Comparison of ENCODE assay signal across 10 mouse cellular contexts in the genomic region with DNA sequence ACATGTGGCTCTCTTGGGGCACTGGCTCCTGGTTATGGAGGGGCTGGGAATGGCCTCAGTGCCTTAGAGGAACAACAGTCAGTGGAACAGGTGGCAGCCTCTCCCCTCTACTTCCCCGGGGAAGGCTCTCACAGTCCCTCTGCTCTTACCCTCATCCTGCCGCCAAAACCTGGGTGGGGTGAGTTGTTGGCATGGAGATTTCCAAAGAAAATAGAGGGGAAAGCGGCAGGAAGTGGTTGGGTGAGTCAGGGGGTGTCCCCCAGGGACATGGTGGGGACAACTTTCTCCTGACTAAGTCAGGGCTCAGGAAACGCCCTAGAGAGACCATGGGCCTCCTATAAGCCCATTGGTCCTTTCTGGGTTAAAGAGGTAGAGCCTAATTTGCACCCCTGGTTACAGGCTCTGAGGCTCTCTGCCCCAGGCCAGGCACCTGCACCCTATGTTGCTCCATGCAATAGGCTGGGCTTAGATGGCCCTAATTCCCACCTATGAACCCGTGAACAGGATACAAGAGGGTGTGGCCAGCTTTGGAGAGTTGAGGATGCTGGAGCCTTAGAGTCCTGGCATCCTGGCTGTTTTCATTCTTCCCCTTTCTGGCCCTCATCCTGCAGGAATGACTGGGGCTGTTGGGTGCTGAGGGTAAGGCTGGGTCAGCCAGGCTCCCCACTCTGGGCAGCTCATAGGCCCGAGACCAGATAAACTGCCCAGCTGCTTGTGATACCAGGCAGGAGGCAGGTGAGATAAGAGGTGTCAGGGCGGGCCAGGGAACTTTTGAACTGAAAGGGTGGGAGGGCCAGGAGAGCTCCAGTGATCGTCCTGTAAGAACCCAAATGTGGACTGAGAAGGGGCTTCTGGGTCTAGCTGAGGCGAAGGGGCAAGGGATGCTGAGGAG. TPM values are rescaled to one million over a fixed set of nuclear protein-coding genes. Genes with fewer than 3 reads are reported as not detected.
DNase-seq lines count a peak whose midpoint lies in the region; ATAC-seq and TF ChIP-seq lines count a peak whose summit lies in the region.
"Had no signal": no experiment of that assay in that cellular context is flagged by ENCODE, and none has a peak within 500 bp of the region (broad histone marks: within the 10 kb centered on the region; RNA-seq: fewer than 3 reads in every experiment).

No protein-coding gene starts in this region.

- H3K9ac ChIP-seq in kidney, embryonic 15.5 days, result no peak overlapping the region
- no peak overlapping the region for H3K9ac ChIP-seq in kidney, embryonic 14.5 days (ENCODE audit: low read depth, low read length)
- H3K9ac ChIP-seq in heart, postnatal 0 days (replicated peaks; ENCODE audit: low read depth, low read length), result no peak overlapping the region; the same call in 1 of the 2 replicates
- H3K9ac ChIP-seq: midbrain, embryonic 12.5 days had no signal

- H3K4me2 ChIP-seq in kidney, embryonic 15.5 days, result peak overlapping the region; percentile 9; the same call in 1 of the 2 replicates
- no peak overlapping the region for H3K4me2 ChIP-seq in kidney, embryonic 14.5 days (replicated peaks; ENCODE audit: low read depth, low read length)
- H3K4me2 ChIP-seq in heart, postnatal 0 days (ENCODE audit: low read depth, low read length), result peak overlapping the region; percentile 53
- H3K4me2 ChIP-seq: midbrain, embryonic 12.5 days had no signal

- ATAC-seq in kidney, embryonic 15.5 days (replicated peaks; ENCODE audit: low FRiP score), result 0 out of 2 replicates have a peak, but pooled peaks have one; percentile 35
- no peak for ATAC-seq in kidney, embryonic 14.5 days (ENCODE audit: low FRiP score, low TSS enrichment)
- no peak for ATAC-seq in heart, postnatal 0 days (ENCODE audit: insufficient read depth, low read depth)
- ATAC-seq in megakaryocyte progenitor cell, adult 5-6 weeks (replicated peaks; ENCODE audit: poor library complexity), result peak; percentile 12

- 73% methylated on average over 9 of the region's 9 CpGs for WGBS in kidney, embryonic 15.5 days
- 80% methylated on average over 9 of the region's 9 CpGs for WGBS in kidney, embryonic 14.5 days
- WGBS in heart, postnatal 0 days, result 55% methylated on average over 9 of the region's 9 CpGs

- H3K9me3 ChIP-seq in kidney, embryonic 15.5 days (replicated peaks), result no peaks in the 10 kb centered on the region
- H3K9me3 ChIP-seq in kidney, embryonic 14.5 days (ENCODE audit: control insufficient read depth, low read length), result no peaks in the 10 kb centered on the region
- H3K9me3 ChIP-seq in heart, postnatal 0 days (replicated peaks; ENCODE audit: control insufficient read depth, low read length), result no peaks in the 10 kb centered on the region
- H3K9me3 ChIP-seq: midbrain, embryonic 12.5 days had no signal

- no peak overlapping the region for H3K4me3 ChIP-seq in kidney, embryonic 15.5 days (replicated peaks)
- H3K4me3 ChIP-seq in kidney, embryonic 14.5 days (ENCODE audit: low read length), result no peak overlapping the region
- peak overlapping the region; percentile 68 for H3K4me3 ChIP-seq in brown adipose tissue, adult 24 weeks (ENCODE audit: insufficient read depth, low read depth, low read length)
- H3K4me3 ChIP-seq in heart, postnatal 0 days (ENCODE audit: low read depth, low read length), result peak overlapping the region; percentile 40
- H3K4me3 ChIP-seq: midbrain, embryonic 12.5 days had no signal

- no peak for TF ChIP-seq CTCF in heart, postnatal 0 days (IDR thresholded peaks at IDR 0.05; ENCODE audit: low read depth)

- H3K27ac ChIP-seq in kidney, embryonic 15.5 days, result no peak overlapping the region
- H3K27ac ChIP-seq in kidney, embryonic 14.5 days (ENCODE audit: low read depth, low read length), result no peak overlapping the region
- peak overlapping the region; percentile 99 for H3K27ac ChIP-seq in brown adipose tissue, adult 24 weeks (replicated peaks; ENCODE audit: low read depth, low read length)
- no peak overlapping the region for H3K27ac ChIP-seq in heart, postnatal 0 days (ENCODE audit: low read depth)
- H3K27ac ChIP-seq: midbrain, embryonic 12.5 days had no signal

- DNase-seq in heart, postnatal 0 days (ENCODE audit: low spot score), result no peak
- DNase-seq in frontal cortex, postnatal 36 days (ENCODE audit: low spot score in 2 of 2), result no peak
- no peak for DNase-seq in yolk sac, embryonic 10.5 days (ENCODE audit: low spot score)
- no peak for DNase-seq in urinary bladder, postnatal 10 days (ENCODE audit: low spot score)

- peaks cover 18% of the 10 kb centered on the region for H3K4me1 ChIP-seq in kidney, embryonic 15.5 days
- peaks cover 9% of the 10 kb centered on the region; the same call in 1 of the 2 replicates for H3K4me1 ChIP-seq in kidney, embryonic 14.5 days (ENCODE audit: control insufficient read depth, insufficient read depth, low read length)
- peaks cover 10% of the 10 kb centered on the region for H3K4me1 ChIP-seq in brown adipose tissue, adult 24 weeks (ENCODE audit: control insufficient read depth, insufficient read depth, insufficient read length, low read length)
- peaks cover 47% of the 10 kb centered on the region for H3K4me1 ChIP-seq in heart, postnatal 0 days (ENCODE audit: control insufficient read depth, insufficient read depth)

- TF ChIP-seq EP300 in heart, postnatal 0 days (IDR thresholded peaks at IDR 0.05; ENCODE audit: low read depth), result no peak

- no peaks in the 10 kb centered on the region for H3K36me3 ChIP-seq in kidney, embryonic 15.5 days
- no peaks in the 10 kb centered on the region for H3K36me3 ChIP-seq in kidney, embryonic 14.5 days (ENCODE audit: control insufficient read depth, insufficient read depth, low read length)
- no peaks in the 10 kb centered on the region for H3K36me3 ChIP-seq in heart, postnatal 0 days (replicated peaks; ENCODE audit: control insufficient read depth, insufficient read depth, low read length)
- H3K36me3 ChIP-seq: midbrain, embryonic 12.5 days had no signal

- no peaks in the 10 kb centered on the region for H3K27me3 ChIP-seq in kidney, embryonic 15.5 days
- no peaks in the 10 kb centered on the region for H3K27me3 ChIP-seq in kidney, embryonic 14.5 days (ENCODE audit: control insufficient read depth, insufficient read depth, low read length)
- no peaks in the 10 kb centered on the region for H3K27me3 ChIP-seq in heart, postnatal 0 days (ENCODE audit: control insufficient read depth, insufficient read depth, low read length)
- H3K27me3 ChIP-seq: midbrain, embryonic 12.5 days had no signal

RNA-seq across cellular contexts. Expression of a gene that starts 2.9 kb away (rescaled TPM):
- polyA plus RNA-seq in kidney, embryonic 15.5 days (2015; fragmentation: Nextera tagmentation; extraction: Ambion mirVana), result 29.9 and 38.4 TPM in 2 replicates
- polyA plus RNA-seq in kidney, embryonic 14.5 days (2014; fragmentation: Nextera tagmentation; extraction: Ambion mirVana), result 2.8 and 5.5 TPM in 2 replicates
- polyA plus RNA-seq in brown adipose tissue, adult 24 weeks (2012; ENCODE audit: insufficient read depth, insufficient read length, missing spikeins), result 63.6 and 153 TPM in 2 replicates
- total RNA-seq in heart, postnatal 0 days (2014; rRNA removed; ENCODE audit: low replicate concordance), result 146 and 148 TPM in 2 replicates
- 56.4 and 58.0 TPM in 2 replicates for polyA plus RNA-seq in heart, postnatal 0 days (2015; fragmentation: Nextera tagmentation; extraction: Ambion mirVana)
- total RNA-seq in megakaryocyte progenitor cell, adult 5-6 weeks (2015), result 15.4 and 24.8 TPM in 2 replicates
- total RNA-seq in megakaryocyte progenitor cell, adult 5-6 weeks (2017), result 29.3 and 51.0 TPM in 2 replicates

RNA-seq across cellular contexts. Expression of a gene that starts 36.9 kb away (rescaled TPM):
- 0.05 TPM in 1 of 2 replicates, not detected in the other for polyA plus RNA-seq in kidney, embryonic 15.5 days (2015; fragmentation: Nextera tagmentation; extraction: Ambion mirVana)
- not detected in 2 replicates for polyA plus RNA-seq in kidney, embryonic 14.5 days (2014; fragmentation: Nextera tagmentation; extraction: Ambion mirVana)
- not detected in 2 replicates for polyA plus RNA-seq in brown adipose tissue, adult 24 weeks (2012; ENCODE audit: insufficient read depth, insufficient read length, missing spikeins)
- not detected in 2 replicates for total RNA-seq in heart, postnatal 0 days (2014; rRNA removed; ENCODE audit: low replicate concordance)
- not detected in 2 replicates for polyA plus RNA-seq in heart, postnatal 0 days (2015; fragmentation: Nextera tagmentation; extraction: Ambion mirVana)
- total RNA-seq in megakaryocyte progenitor cell, adult 5-6 weeks (2015), result not detected in 2 replicates
- total RNA-seq in megakaryocyte progenitor cell, adult 5-6 weeks (2017), result not detected in 2 replicates
- total RNA-seq: gastrocnemius, adult 18-20 months had no signal
- polyA plus RNA-seq: midbrain, embryonic 12.5 days had no signal

Comparison
In these comparisons a context has a peak if more than half of its experiments do, and no peak if none do; other contexts are left out.
1. ATAC-seq: peak in kidney, embryonic 15.5 days (single experiment) and megakaryocyte progenitor cell, adult 5-6 weeks (single experiment); none in kidney, embryonic 14.5 days (single experiment) and heart, postnatal 0 days (single experiment).
2. H3K4me3 ChIP-seq: peak in brown adipose tissue, adult 24 weeks (single experiment) and heart, postnatal 0 days (single experiment); none in kidney, embryonic 15.5 days (single experiment) and kidney, embryonic 14.5 days (single experiment).